Mouse (Mus musculus) CH12.LX (cell line): ENCODE results near the gene Meis2.

Experiments
- CTCF ChIP-seq, 2 experiments: IDR thresholded peaks in 1 of 2; conservative IDR thresholded peaks in 1 of 2; 2 replicates each; pipeline ENCODE4 v1.5.1; 2011 to 2012; ENCODE audit warnings: low read depth in 2 of 2, low read length in 2 of 2, improper control_type of control experiment in 1 of 2, inconsistent platforms in 1 of 2, mild to moderate bottlenecking in 1 of 2, moderate library complexity in 1 of 2
- E2F4 ChIP-seq: IDR thresholded peaks from 2 replicates; pipeline ENCODE4 v1.6.1; 2011; ENCODE audit warnings: low read depth, low read length, improper control_type of control experiment; ENCODE audit not compliant: insufficient replicate concordance
- ELF1 ChIP-seq: IDR thresholded peaks from 2 replicates; pipeline ENCODE4 v1.6.1; 2014; ENCODE audit warnings: low read depth, mild to moderate bottlenecking, inconsistent platforms, low read length, improper control_type of control experiment
- EP300 ChIP-seq: IDR thresholded peaks from 2 replicates; pipeline ENCODE4 v1.6.1; 2011; ENCODE audit warnings: low read length, improper control_type of control experiment
- POLR2A ChIP-seq: IDR thresholded peaks from 2 replicates; pipeline ENCODE4 v1.6.1; 2011; ENCODE audit warnings: low read depth, mild to moderate bottlenecking, improper control_type of control experiment, low read length

GRCm38 (mm10) chr2:115923247-115923646 is 142.4 kb downstream of the Meis2 start:
- TF ChIP-seq POLR2A (no peak), CTCF (conservative IDR thresholded peaks at IDR 0.05 in 1 of 2, IDR thresholded peaks at IDR 0.05 in 1 of 2; ENCODE audit: low read depth in 2 of 2, low read length in 2 of 2) (no peak), E2F4 (no peak), EP300 (no peak), ELF1 (no peak)
